Mouse (Mus musculus): ENCODE measurements at regions not wholly inside any gene's neighbourhood (a gene's known extent, or its start where the extent isn't known, plus 50 kb on each side); places are given as distances from the start of the nearest gene placed in this dataset.

DNA sequence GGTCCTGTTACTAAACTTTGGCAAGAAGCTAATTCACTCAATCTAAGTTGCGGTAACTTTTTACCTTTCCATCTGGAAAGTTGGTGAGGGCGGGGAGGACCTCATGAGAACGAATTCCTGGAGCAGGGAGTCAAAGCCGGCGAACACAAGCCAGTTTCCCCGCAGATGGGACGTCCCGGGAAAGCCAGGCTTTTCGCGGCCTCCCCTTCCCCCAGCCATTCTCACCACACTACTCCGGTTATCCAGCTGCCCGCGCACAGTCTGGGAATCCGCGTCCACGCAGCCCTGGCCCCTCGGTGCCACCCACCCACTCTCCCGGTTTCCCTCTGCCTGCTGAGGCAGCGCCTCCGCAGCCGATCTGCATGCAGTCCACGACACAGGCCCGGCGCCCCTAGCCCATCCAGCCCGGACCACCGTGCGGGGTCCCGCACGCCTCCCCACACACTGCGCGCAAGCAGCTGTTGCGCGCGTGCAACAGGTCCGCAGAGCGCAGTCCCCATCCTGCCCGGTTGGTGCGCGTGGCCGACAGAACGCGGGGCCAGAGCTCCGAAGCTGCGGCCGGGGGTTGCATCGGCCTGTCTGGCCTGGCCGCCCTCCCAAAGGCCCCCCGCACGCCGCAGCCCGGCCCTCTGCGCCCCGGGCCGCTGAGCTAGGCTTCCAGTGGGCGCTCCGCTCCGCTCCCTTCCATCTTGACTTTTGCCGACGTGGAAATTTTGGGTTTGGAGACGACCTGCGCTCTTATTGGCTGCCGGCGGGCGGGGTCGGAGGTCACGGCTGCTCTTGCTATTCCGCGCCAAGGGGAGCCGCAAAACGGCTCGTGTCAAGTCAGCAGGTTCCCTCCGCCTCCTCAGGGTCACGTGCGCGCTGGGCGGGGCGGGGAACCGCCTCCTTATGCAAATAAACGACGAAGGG, 162.0 kb upstream of the Nfe2l3 start:
- peak; percentile 93 for DNase-seq
- intact Hi-C loops (cut with DNase I; ENCODE audit: low total_unique reads): no loop called here

DNA sequence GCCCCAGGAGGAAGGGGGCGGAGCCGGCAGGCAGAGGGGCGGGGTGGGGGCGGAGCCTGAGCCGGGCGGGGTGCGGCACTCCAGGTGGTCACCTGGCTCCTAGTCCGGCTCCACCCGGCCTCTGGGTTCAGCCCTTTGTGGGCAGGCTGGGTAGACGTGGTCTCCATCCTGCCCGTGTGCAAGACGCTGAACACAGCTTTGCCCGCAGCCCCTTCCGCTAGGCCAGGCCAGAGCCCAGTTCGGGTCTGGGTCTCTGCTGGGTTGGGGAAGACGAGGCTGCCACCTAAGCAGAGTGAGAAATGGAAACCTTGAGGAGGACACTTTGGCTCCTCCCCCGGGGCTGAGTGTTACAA, 161.4 kb upstream of the Nfe2l3 start:
- intact Hi-C loops (cut with DNase I; ENCODE audit: low total_unique reads): no loop called here
- no peak for DNase-seq

GRCm38 (mm10) chr6:51272136-51272736, 160.2 kb upstream of the Nfe2l3 start:
- no peak for DNase-seq
- intact Hi-C loops (cut with DNase I; ENCODE audit: low total_unique reads): no loop called here

GRCm38 (mm10) chr6:51279491-51279890, 153.0 kb upstream of the Nfe2l3 start:
- intact Hi-C loops (cut with DNase I; ENCODE audit: low total_unique reads): no loop called here
- no peak for DNase-seq

DNA sequence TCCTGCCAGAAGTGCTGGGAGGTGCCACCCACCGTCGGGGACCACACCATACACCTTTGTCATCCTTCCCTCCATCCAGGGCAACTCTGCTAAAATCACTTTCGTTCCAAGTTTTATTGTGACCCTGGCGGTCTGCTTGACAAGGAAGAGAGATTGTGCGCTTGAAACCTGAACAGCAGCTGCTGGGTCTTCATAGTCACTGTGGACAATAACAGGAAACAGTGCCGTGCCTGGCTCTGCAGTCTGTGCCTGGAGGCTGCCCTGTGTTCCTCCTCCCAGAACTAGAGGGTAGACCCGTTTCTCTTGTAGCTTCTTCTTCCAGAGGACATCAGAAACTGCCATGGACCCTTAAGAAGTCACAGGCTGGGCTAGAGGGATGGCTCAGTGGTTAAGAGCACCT, 152.2 kb upstream of the Nfe2l3 start:
- no peak for DNase-seq

GRCm38 (mm10) chr6:51283916-51284706, 148.4 kb upstream of the Nfe2l3 start:
- no peak for DNase-seq
- intact Hi-C loops (cut with DNase I; ENCODE audit: low total_unique reads): no loop called here

More for the DNA sequence above, 152.2 kb upstream of the Nfe2l3 start:
- intact Hi-C loops (cut with DNase I; ENCODE audit: low total_unique reads): no loop called here

DNA sequence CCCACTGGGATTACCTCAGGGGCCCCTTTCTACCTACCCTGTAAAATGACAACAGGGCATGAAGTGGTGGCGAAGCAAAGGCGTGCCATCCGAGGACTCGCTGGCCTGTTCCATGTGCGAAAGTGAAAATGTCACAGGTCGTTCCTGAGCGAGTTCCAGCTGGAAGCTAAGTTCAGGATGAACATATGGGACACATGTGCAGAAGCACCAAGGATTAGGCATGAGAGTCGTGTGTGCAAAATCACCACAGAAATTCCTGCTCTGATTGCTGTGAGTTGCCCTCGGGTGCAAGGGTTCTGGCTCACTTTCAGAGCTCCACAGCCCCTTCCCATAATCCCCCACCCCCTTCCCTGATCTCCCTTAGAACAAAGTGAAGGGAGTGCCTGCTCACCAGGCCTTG, 147.6 kb upstream of the Nfe2l3 start:
- intact Hi-C loops (cut with DNase I; ENCODE audit: low total_unique reads): no loop called here
- no peak for DNase-seq

DNA sequence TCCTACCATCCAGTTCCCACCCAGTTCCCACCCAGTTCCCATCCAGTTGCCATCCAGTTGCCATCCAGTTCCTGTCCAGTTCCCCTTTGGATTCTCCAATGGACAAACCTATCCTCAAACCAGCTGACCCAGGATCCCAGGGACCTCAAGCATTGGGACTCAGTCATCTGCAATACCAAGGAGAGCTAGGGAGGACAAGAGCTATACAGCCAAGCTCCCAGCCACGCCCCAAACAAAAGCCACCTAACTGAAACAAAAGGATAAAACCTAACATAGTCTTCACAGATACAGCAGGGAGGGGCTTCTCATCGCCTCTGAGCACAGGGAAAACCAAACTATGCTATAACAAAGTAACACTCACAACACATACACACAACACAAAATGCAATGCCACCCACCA, 145.6 kb upstream of the Nfe2l3 start:
- DNase-seq: no peak
- intact Hi-C loops (cut with DNase I; ENCODE audit: low total_unique reads): no loop called here

DNA sequence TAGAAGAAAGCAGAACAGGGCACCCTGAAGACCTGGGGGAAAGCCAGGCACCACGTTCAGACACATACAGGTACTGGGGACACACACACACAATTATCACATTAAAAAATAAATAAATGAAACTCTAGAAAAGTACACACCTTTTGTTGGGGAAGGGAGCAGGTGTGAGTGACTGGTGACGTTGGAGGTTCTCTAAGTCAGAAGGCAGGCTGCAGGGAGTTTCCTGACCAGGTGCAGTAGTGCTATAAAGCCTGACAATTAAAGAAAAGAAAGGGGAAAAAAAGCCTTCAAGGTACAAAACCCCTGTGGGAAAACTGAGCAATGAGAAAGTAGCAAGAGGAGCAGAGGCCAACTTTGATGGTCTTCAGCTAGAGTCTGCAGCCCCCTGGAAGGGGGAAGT, 145.1 kb upstream of the Nfe2l3 start:
- intact Hi-C loops (cut with DNase I; ENCODE audit: low total_unique reads): no loop called here
- no peak for DNase-seq

DNA sequence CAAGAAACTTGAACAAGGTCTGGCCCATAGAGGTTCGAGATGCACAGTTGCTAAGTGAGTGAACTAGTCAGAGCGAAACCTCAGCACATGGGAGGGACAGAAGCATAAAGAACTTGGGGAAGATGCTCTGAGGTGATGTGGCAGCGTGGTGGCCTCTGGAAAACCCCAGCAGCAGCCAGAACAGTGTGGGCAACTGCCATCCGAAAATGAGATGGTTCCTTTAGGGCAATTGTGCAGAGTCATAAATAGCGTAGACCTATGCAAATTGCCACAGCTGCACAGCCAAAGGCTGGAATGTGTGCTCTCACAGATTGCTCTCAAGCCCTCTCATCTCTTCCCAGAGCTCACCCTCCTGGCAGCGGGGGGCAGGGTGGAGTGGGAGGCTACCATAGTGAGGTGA, 144.7 kb upstream of the Nfe2l3 start:
- no peak for DNase-seq
- intact Hi-C loops (cut with DNase I; ENCODE audit: low total_unique reads): no loop called here

DNA sequence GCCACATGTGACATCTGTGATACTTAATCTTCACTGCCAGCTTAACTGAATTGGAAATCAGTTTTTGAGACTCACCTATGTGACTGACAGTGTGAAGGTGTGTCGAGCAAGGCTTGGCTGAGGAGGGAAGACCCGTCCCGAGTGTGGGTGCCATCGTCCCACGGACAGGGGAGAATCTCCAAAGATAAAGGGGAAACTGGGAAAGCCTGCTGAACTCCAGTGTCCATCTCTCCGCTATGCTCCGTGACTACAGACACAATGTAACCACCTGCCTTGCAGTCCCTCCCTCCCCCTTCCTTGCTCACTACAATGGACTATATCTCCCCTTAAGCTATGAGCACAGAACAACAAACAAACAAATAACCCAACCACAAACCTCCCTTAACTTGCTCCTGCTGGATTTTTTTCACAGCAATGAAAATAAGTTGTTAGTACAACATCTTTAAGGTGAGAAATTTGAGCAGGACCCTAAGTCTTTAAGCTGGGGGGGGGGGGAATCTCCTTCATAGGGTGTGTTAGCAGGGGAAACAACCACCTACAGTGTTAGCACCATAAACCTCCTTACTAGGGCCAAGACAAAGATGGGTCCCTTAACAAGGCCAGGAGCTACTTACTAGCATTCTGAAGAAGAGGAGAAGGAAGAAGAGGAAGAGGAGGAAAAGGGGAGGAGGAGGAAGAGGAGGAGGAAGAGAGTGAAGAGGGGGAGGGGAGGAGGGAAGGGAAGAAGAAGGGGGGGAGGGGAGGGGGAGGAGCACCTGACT, 144.0 kb upstream of the Nfe2l3 start:
- intact Hi-C loops (cut with DNase I; ENCODE audit: low total_unique reads): no loop called here
- no peak for DNase-seq

GRCm38 (mm10) chr6:51289067-51289725, 143.3 kb upstream of the Nfe2l3 start:
- intact Hi-C loops (cut with DNase I; ENCODE audit: low total_unique reads): no loop called here
- no peak for DNase-seq

DNA sequence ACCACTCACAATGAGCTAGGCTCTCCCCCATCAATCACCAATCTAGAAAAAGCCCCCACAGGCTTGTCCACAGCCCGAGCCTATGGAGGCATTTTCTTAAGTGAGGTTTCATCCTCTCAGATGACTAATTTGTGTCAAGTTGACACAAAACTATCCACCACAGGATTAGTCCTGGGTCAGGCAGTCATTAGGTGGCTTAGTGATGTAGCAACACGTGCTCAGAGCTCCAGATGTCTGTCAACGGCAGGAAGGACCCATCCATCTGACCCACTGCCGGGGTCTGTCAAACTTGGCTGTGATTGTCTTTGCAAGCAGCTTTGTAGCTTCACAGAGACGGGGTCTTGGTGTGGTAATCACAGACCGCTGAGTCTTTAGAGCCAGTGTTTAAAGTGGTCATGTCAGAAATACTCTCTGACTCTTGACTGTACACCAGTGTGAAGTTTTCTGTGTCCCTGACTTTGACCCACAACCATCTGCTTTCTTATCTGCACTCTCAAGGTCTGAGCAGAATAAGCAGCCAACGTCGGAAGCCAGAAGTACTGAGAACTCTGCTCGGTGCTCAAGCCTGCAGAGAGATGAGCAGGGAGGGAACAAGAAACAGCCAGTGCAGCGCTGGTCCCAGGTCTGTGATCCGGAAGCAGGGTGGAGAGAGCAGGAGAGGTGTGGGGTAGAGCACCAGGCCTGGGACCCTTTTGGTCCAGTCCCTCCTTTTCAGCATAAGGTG, 131.6 kb upstream of the Nfe2l3 start:
- no peak for DNase-seq
- intact Hi-C loops (cut with DNase I; ENCODE audit: low total_unique reads): no loop called here

DNA sequence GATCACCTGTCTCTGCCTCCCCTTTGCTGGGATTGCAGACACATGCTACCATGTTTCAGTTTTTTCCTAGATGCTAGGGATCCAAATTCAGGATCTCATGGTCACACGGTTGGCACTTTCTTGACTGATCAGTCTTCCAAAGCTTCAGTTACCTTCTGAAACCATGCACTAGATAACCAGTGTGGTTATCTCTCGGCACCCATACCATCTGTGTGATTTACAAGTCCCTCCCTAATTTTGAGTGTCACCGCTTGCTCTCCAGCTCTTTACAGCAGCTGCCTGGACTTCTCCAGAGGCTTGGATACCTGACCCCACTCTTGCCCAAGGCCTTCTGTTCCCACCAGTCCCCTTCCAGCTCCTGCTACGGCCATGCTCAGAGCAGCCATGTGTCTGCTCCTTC, 130.6 kb upstream of the Nfe2l3 start:
- no peak for DNase-seq
- intact Hi-C loops (cut with DNase I; ENCODE audit: low total_unique reads): no loop called here

DNA sequence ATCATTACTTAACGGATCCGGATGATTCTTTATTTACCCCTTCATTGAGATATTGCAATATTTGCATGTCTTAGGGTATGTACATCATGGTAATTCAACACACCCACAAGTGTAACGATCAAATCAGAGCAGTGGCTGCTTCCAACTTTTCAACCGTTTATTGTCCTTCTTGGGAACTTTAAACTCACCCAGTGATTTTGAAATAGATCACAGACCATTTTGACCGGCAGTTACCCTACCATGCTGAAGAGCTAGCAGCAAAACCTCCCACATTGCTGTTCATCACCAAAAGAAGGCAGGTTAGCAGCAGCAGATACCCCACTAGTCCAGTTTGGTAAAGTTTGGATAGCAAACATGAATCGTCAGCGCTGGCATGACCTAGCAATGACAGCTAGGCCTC, 130.2 kb upstream of the Nfe2l3 start:
- intact Hi-C loops (cut with DNase I; ENCODE audit: low total_unique reads): no loop called here
- no peak for DNase-seq

DNA sequence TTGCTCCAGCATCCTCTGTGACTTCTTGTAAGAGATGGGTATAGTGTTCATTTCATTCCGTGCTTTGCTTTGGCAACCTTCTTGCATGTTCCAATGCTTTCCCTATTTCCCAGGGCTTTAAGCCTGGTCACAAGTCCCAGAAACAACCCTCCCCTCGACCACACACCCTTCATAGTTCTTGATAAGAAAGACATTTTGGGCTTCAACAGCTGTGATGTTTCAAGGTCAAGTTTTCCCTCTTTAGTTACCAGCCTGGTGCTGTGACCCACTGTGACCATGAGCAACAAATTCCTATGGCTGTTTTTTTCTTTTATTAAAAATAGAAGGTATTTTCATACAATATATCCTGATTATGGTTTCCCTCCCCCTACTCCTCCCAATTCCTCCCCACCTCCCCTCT, 114.1 kb upstream of the Nfe2l3 start:
- intact Hi-C loops (cut with DNase I; ENCODE audit: low total_unique reads): no loop called here
- no peak for DNase-seq

DNA sequence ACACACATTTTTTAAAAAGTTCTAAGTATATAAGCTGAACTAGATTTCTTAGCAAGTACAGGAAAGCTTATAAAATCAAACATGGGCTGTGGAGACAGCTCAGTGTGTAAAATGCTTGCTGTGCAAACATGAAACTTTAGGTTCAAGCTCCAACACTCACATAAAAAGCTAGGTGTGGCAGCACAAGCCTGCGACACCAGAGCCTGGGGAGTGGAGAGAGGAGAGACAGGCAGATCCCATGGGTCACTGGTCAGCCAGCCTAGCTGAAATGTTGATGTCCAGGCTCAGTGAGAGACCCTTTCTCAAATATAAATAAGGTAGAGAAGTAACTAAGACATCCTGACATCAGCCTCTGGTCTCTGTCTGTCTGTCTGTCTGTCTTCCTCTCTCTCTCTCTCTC, 112.5 kb upstream of the Nfe2l3 start:
- no peak for DNase-seq
- intact Hi-C loops (cut with DNase I; ENCODE audit: low total_unique reads): no loop called here

DNA sequence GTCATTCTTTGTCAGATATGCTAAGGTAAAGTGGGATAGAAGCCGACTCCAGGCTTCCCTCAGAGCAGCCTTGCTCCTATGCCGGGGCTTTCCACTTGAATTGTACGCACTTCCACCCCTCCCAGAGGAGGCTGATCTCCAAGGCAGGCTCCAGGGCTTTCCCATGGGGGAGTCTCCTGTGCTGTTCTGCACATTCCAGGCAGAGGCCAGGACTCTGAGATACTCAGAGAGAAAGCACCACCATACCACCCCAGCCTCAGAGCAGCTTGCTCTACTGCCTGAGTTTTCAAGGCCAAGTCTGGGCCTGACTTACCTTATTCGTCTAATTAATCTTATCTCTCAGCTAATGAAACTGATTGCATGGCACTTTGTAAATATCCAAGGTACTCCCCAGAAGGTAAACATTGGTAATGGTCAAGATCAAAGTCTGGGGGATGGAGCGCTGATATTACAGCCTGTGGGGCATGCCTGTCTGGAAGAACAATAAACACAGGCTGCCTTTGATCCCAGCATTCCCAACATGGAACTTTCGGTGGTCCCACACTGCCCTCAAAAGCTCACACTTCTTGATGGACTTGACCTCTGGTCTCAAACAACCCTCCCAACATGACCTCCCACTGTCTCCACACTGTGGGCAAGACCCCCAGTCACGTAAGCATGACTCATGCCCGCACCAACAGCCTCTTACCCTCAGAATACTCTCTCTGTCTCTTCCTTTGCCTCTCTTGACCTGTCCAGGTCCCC, 111.6 kb upstream of the Nfe2l3 start:
- DNase-seq: no peak
- intact Hi-C loops (cut with DNase I; ENCODE audit: low total_unique reads): no loop called here

All from gastrocnemius, postnatal 14 days (tissue).